ENCODE assay signal across 8 mouse cellular contexts in genomic region chr1:23382037-23382436, GRCm38 (mm10). TPM values are rescaled to one million over a fixed set of nuclear protein-coding genes. Genes with fewer than 3 reads are reported as not detected.
DNase-seq lines count a peak whose midpoint lies in the region; ATAC-seq and TF ChIP-seq lines count a peak whose summit lies in the region.

No protein-coding gene starts in this region.

- no peak for TF ChIP-seq CTCF in kidney, postnatal 0 days (IDR thresholded peaks at IDR 0.05; ENCODE audit: low read depth)

- peak; percentile 18 for DNase-seq in kidney, postnatal 0 days (ENCODE audit: low spot score)
- no peak for DNase-seq in kidney, postnatal 4 days
- DNase-seq in embryonic facial prominence, embryonic 10.5 days (ENCODE audit: low spot score): no peak
- no peak for DNase-seq in intestine, embryonic 14.5 days (ENCODE audit: low spot score)
- DNase-seq in gastrocnemius, postnatal 10 days: no peak
- DNase-seq in spleen, postnatal 4 days (ENCODE audit: low spot score in 2 of 2): no peak
- DNase-seq in ovary, adult 18-20 months (ENCODE audit: low spot score): no peak

- peak overlapping the region; percentile 84 for H3K4me3 ChIP-seq in kidney, postnatal 0 days (replicated peaks; ENCODE audit: low read depth, low read length)
- peak overlapping the region; percentile 94 for H3K4me3 ChIP-seq in embryonic facial prominence, embryonic 10.5 days
- H3K4me3 ChIP-seq in intestine, embryonic 14.5 days (ENCODE audit: low read depth, low read length): peak overlapping the region; percentile 58
- H3K4me3 ChIP-seq in neural tube, embryonic 12.5 days: peak overlapping the region; percentile 82

- H3K4me2 ChIP-seq in kidney, postnatal 0 days (ENCODE audit: low read length): peak overlapping the region; percentile 98
- peak overlapping the region; percentile 89 for H3K4me2 ChIP-seq in intestine, embryonic 14.5 days (ENCODE audit: low read length)
- H3K4me2 ChIP-seq in neural tube, embryonic 12.5 days (replicated peaks): peak overlapping the region; percentile 97

- no peaks in the 10 kb centered on the region for H3K27me3 ChIP-seq in kidney, postnatal 0 days (ENCODE audit: insufficient read depth, low read length)
- no peaks in the 10 kb centered on the region for H3K27me3 ChIP-seq in embryonic facial prominence, embryonic 10.5 days (replicated peaks; ENCODE audit: low read depth, poor library complexity, severe bottlenecking)
- no peaks in the 10 kb centered on the region for H3K27me3 ChIP-seq in intestine, embryonic 14.5 days (replicated peaks; ENCODE audit: control insufficient read depth, insufficient read depth, low read length)
- H3K27me3 ChIP-seq in neural tube, embryonic 12.5 days (replicated peaks): no peaks in the 10 kb centered on the region

- H3K9ac ChIP-seq in kidney, postnatal 0 days (ENCODE audit: low read depth, low read length): peak overlapping the region; percentile 83; the same call in 1 of the 2 replicates
- peak overlapping the region; percentile 67 for H3K9ac ChIP-seq in intestine, embryonic 14.5 days (ENCODE audit: low read length)
- H3K9ac ChIP-seq in neural tube, embryonic 12.5 days: peak overlapping the region; percentile 87; the same call in 1 of the 2 replicates

- ATAC-seq in kidney, postnatal 0 days (replicated peaks; ENCODE audit: low FRiP score, low read depth): no peak
- ATAC-seq in intestine, embryonic 14.5 days (replicated peaks; ENCODE audit: low FRiP score, low TSS enrichment, low read depth): no peak
- no peak for ATAC-seq in neural tube, embryonic 12.5 days (ENCODE audit: low FRiP score, low read depth)

- no peak overlapping the region for H3K27ac ChIP-seq in kidney, postnatal 0 days
- no peak overlapping the region for H3K27ac ChIP-seq in embryonic facial prominence, embryonic 10.5 days (replicated peaks)
- H3K27ac ChIP-seq in intestine, embryonic 14.5 days (ENCODE audit: low read depth): no peak overlapping the region
- H3K27ac ChIP-seq in neural tube, embryonic 12.5 days: no peak overlapping the region

- no peaks in the 10 kb centered on the region for H3K36me3 ChIP-seq in kidney, postnatal 0 days (ENCODE audit: insufficient read depth, low read length)
- no peaks in the 10 kb centered on the region for H3K36me3 ChIP-seq in embryonic facial prominence, embryonic 10.5 days (replicated peaks)
- H3K36me3 ChIP-seq in intestine, embryonic 14.5 days (ENCODE audit: control insufficient read depth, insufficient read depth, low read length): no peaks in the 10 kb centered on the region
- H3K36me3 ChIP-seq in neural tube, embryonic 12.5 days: no peaks in the 10 kb centered on the region

- no peaks in the 10 kb centered on the region for H3K9me3 ChIP-seq in kidney, postnatal 0 days (replicated peaks; ENCODE audit: low read length)
- no peaks in the 10 kb centered on the region for H3K9me3 ChIP-seq in embryonic facial prominence, embryonic 10.5 days
- no peaks in the 10 kb centered on the region for H3K9me3 ChIP-seq in intestine, embryonic 14.5 days (ENCODE audit: control insufficient read depth, low read length)
- no peaks in the 10 kb centered on the region for H3K9me3 ChIP-seq in neural tube, embryonic 12.5 days

- no peaks in the 10 kb centered on the region; the same call in 1 of the 2 replicates for H3K4me1 ChIP-seq in kidney, postnatal 0 days (replicated peaks; ENCODE audit: insufficient read depth, low read length)
- H3K4me1 ChIP-seq in embryonic facial prominence, embryonic 10.5 days: peaks cover 23% of the 10 kb centered on the region
- H3K4me1 ChIP-seq in intestine, embryonic 14.5 days (replicated peaks; ENCODE audit: control insufficient read depth, insufficient read depth, low read length): peaks cover 5% of the 10 kb centered on the region; the same call in 1 of the 2 replicates
- peaks cover 18% of the 10 kb centered on the region for H3K4me1 ChIP-seq in neural tube, embryonic 12.5 days

- 13% methylated on average over 9 of the region's 9 CpGs for WGBS in kidney, postnatal 0 days
- WGBS in embryonic facial prominence, embryonic 10.5 days: 18% methylated on average over 9 of the region's 9 CpGs
- 16% methylated on average over 9 of the region's 9 CpGs for WGBS in intestine, embryonic 14.5 days
- 21% methylated on average over 9 of the region's 9 CpGs for WGBS in neural tube, embryonic 12.5 days

RNA-seq across cellular contexts. Expression of gene Ogfrl1, which starts 15.5 kb away (rescaled TPM):
- 18.9 and 27.6 TPM in 2 replicates for polyA plus RNA-seq in kidney, postnatal 0 days (2015; fragmentation: Nextera tagmentation; extraction: Ambion mirVana)
- polyA plus RNA-seq in embryonic facial prominence, embryonic 10.5 days (2016; fragmentation: Nextera tagmentation; extraction: Ambion mirVana): 6.3 and 6.6 TPM in 2 replicates
- 5.8 and 7.5 TPM in 2 replicates for polyA plus RNA-seq in intestine, embryonic 14.5 days (2014; fragmentation: Nextera tagmentation; extraction: Ambion mirVana)
- 19.1 and 23.0 TPM in 2 replicates for polyA plus RNA-seq in neural tube, embryonic 12.5 days (2016; fragmentation: Nextera tagmentation; extraction: Ambion mirVana)
- total RNA-seq in gastrocnemius, postnatal 10 days (2021): 1 to 10 TPM; 5.1 to 5.2 TPM
